Mouse (Mus musculus) adrenal gland, postnatal 25 days (tissue): Measurements from ENCODE around the gene Rtp1. TPM values are rescaled to one million over a fixed set of nuclear protein-coding genes. Genes with fewer than 3 reads are reported as not detected.
A peak's percentile ranks its signal among the peaks of the same experiment; 100 is the strongest.

ENCODE experiments used
- DNase-seq: peaks from one replicate; pipeline ENCODE4 v3.0.0; 2021; ENCODE audit warnings: mixed read lengths
- long read RNA-seq: library from polyadenylated mRNA; stranded (forward); transcript quantifications from one replicate; pipeline ENCODE4 v2.0.0, GENCODE M21; 2021
- total RNA-seq: library from RNA; stranded (reverse); gene quantifications from 2 replicates; pipeline ENCODE4 v1.2.3, GENCODE M21; 2021

The Rtp1 gene
- not detected in 2 replicates for total RNA-seq
- long read RNA-seq = 0 reads

DNA sequence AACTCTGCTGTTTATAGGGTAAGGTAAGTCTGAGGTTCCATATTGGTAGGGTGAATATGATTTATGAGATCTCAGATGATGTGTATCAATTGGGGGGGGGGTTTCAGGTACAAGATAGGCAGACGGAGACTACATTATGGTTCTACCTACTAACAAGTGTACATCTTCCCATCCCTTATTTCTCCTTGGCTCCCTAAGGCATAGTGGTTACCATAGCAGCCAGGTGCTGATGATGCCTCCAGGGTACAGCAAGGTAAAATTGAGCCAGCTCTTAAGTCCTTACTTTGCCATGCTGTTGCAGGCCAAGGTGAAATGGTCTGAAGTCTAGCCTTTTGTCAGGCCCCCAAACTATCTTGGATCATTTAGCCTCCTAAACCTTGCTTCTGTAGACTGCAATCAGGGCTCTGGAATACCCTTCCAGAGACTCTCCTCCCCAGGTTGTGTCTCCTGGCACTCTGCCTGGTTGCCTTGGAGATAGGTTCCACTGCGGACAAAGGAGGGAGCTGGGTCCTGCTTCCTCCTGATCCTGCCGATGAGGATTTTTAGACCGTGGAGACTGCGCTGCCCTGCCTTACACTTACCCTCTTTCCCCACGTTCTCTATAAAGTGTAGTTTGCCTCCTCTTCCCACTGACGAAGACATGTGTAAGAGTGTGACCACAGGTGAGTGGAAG, at the start of gene Rtp1:
Gene Rtp1, plus strand, starts transcription at position 487 of the 673 bp plus-strand sequence.
- no peak for DNase-seq

- DNase-seq = no peak
These were observed 49.2 kb upstream of the Rtp1 start for GRCm38 (mm10) chr16:23379536-23380230.

- no peak for DNase-seq
These were observed 44.6 kb upstream of the Rtp1 start for GRCm38 (mm10) chr16:23384304-23384703.

- DNase-seq = no peak
These were observed 31.0 kb upstream of the Rtp1 start for GRCm38 (mm10) chr16:23397931-23398330.

DNA sequence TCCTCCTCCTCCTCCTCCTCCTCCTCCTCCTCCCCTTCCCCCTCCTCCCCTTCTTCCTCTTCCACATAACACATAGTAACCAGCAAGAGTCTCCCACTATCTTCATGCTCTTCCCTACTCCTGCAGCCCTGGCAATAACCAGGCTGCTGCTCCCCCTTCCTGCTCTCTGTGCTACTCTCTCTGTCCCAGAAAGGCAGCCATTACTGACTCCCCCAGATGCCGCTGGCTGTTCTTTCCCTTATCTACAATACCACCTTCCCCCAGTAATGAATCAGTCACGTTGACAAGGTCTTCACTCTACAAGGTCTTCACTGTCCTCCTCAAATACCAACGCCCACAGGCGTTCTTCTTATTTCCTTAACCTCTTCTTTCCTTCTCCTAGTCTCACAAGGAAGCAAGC, 27.5 kb upstream of the Rtp1 start:
- no peak for DNase-seq

DNA sequence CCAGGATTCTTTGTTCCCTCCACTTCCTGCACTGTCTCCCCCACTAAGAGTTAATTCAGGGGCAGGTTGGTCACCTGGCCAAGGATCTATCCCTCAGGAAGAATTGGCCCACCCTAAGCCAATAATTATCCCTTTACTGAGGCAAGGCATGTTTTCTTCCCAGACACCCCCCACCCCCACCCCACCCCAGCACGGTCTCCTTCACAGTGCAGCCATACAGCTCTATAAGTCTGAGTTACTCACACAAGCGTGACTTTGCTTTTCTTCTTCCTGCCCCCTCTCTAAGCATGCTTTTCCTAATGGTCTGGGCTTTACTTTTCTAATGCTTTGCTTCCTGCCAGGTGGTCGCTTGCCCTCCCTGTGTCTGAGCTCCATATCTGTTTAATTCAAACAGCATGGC, 27.0 kb upstream of the Rtp1 start:
- no peak for DNase-seq

- DNase-seq = peak; percentile 80
These were observed 25.8 kb upstream of the Rtp1 start for GRCm38 (mm10) chr16:23403008-23403755.

DNA sequence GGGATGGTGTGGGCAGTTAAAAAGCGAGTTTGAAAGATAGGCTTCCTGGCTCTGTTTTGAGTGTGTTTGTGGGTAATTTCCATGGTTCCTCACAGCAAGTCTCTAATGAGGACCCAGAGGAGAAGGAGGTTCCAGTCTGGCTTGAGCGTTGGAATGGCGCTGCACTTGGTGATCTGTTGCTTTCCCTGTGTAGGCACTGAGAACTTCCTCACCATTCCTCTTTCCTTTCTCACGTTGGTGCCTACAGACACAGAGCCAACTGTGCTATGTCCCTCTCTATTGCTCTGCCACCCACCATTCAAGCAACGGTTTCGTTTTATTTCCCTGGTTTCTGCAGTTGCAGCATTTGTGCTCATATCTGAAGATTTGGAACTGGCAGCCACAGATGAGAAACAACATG, 16.0 kb upstream of the Rtp1 start:
- DNase-seq = no peak

- peak; percentile 25 for DNase-seq
These were observed 12.7 kb upstream of the Rtp1 start for GRCm38 (mm10) chr16:23416261-23416656.

DNA sequence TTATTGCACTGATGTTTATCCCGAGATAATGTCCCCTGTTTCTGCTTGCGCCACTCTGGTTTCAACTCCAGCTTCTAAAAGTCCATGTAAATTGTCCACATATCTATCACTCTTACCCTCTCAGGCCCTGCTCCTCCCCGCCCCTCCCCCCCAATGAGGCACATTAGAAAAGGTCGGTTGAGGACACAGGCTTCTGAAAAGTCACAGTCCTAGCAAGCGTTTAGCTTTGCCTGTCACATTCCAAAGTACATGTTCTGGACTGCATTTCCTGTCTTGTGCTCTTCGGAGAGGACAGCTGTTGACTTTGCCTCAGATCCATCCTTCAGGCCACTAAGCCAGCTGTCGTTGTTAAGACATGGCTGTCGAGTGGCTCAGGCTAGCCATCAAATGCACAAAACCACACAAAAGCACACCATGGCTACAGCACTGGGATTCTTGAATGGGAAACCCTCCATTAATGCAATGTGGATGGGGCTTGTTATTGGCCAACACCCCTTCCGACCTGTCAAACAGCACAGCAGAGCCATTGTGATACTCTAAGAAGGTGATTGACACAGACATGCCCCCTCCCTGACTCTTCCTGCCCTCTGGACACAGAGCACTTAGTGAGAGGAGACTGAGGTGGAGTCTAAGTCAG, 12.2 kb upstream of the Rtp1 start:
- DNase-seq = no peak

- no peak for DNase-seq
These were observed 11.3 kb upstream of the Rtp1 start for GRCm38 (mm10) chr16:23417456-23418240.

- DNase-seq = no peak
These were observed 9.3 kb upstream of the Rtp1 start for GRCm38 (mm10) chr16:23419565-23420085.

DNA sequence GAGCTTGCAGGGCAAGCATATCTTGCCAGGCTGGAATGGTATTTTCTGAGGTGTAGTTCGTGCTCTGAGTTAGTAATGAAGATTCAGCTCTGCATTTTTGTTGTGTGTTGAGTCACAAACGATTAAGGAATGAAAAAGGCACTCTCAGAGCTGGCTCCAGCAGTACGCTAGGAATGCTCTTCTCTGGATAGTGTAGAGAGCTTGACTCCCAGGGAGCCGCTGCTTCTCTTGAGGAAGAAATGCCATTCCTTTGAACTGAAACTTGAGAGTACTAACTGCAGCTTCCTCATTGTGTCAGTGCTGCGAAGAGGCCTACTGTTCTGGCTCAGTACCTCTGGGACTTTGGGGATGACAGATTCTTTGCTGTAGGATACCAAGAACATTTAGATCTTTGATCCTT, 5.1 kb upstream of the Rtp1 start:
- DNase-seq = no peak

DNA sequence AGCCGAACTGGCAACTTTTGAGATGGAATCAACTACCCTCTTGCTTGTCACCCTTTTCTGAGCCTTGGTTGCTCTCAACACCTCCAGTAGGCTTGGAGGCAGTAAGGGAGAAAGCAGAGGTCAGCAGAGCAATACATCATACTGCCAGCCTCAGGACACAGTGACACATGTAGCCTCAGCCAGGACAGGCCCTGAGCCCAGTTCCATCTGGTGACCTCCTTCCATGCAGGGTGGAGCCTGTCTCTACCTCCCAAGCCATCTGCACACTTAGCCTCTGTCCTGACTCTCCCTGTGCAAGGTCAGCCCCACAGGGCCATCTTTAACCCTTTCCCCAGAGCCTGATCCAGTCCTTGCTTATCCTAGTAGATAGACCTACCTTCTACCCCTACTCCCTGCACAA, 1.2 kb upstream of the Rtp1 start:
- peak; percentile 20 for DNase-seq

GRCm38 (mm10) chr16:23429991-23430390, 1.1 kb downstream of the Rtp1 start:
- no peak for DNase-seq

- DNase-seq = no peak
These were observed 8.7 kb downstream of the Rtp1 start for GRCm38 (mm10) chr16:23437404-23438166.

- peak; percentile 21 for DNase-seq
These were observed 15.3 kb downstream of the Rtp1 start for GRCm38 (mm10) chr16:23444231-23444630.

DNA sequence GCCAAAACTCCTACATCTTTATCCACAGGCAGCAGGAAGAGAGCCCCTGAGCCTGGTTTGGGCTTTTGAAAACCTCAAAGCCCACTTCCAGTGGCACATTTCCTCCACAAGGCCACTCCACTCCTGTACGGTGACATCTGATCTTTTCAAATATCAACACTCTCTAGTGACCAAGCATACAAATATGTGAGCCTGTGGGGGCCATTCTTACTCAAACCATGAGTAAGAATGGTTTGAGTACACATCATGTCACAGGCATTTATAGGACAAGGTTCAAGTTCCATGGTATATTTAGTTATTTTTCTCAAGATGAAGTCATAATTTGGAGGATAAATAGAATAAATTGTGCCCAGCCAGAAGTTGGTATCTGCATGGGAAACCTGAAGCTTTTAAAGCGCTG, 21.0 kb downstream of the Rtp1 start:
- no peak for DNase-seq

- no peak for DNase-seq
These were observed 21.9 kb downstream of the Rtp1 start for GRCm38 (mm10) chr16:23450816-23451215.

DNA sequence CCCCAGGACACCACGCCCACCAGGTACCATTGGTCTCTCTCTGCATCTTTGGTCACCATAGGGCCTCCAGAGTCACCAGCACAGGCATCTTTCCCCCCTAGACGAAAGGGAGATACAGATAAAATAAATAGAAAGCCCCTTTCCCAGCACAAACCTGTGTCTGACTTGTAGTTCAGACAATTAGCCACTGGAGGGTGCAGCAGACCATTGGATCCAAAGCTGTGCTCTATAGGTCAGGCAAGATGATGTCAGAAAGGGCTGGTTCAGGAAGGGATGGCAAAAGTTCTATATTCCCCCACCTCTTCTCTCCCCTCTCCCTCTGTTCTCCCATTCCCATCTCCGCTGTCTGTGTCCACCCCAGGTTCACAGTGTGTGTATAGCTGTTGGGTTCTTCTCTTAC, 23.5 kb downstream of the Rtp1 start:
- peak; percentile 57 for DNase-seq

- DNase-seq = no peak
These were observed 25.4 kb downstream of the Rtp1 start for GRCm38 (mm10) chr16:23454376-23454775.
